Mouse (Mus musculus): ENCODE measurements at regions not wholly inside any gene's neighbourhood (a gene's known extent, or its start where the extent isn't known, plus 50 kb on each side); places are given as distances from the start of the nearest gene placed in this dataset.

DNA sequence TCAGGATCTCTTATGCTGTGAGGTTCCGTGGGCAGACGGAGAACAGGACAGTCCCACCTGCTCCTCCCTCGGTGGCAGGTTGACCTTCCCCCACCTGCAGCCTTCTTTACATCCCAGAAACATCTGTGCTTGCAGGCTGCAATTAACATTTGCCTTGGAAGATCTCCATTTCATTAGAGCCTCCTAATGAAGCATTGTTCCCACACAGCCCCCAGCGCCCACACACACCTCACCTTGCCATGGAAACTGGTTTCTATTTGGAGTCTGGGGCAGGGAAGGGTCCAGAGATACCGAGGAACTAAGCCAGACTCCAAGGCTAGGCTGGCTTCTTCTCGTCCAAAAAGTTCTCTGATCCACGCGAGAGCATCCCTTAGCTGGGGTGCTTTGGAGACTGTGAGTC is 56.6 kb upstream of the Rpl38 start:
- H3K4me3 ChIP-seq (replicated peaks; ENCODE audit: low read length): no peak overlapping the region
- H3K27me3 ChIP-seq (ENCODE audit: control insufficient read depth, insufficient read depth, low read length): no peaks in the 10 kb centered on the region
- no peaks in the 10 kb centered on the region for H3K4me1 ChIP-seq (ENCODE audit: control insufficient read depth, insufficient read depth, low read length)
- H3K4me2 ChIP-seq (ENCODE audit: low read depth, low read length): no peak overlapping the region
- H3K9ac ChIP-seq (ENCODE audit: low read length): no peak overlapping the region
- H3K27ac ChIP-seq (ENCODE audit: low read length): no peak overlapping the region
- ATAC-seq (ENCODE audit: insufficient read depth, low FRiP score): no peak
- WGBS: 70% methylated on average over 8 of the region's 8 CpGs
- H3K36me3 ChIP-seq (ENCODE audit: control insufficient read depth, insufficient read depth, low read length): no peaks in the 10 kb centered on the region
- no peaks in the 10 kb centered on the region for H3K9me3 ChIP-seq (replicated peaks; ENCODE audit: control insufficient read depth, low read length)

- Histone ChIP-seq H3K9ac (ENCODE audit: low read length) (no peak overlapping the region), H3K36me3 (ENCODE audit: control insufficient read depth, insufficient read depth, low read length) (no peaks in the 10 kb centered on the region), H3K4me2 (ENCODE audit: low read depth, low read length) (no peak overlapping the region), H3K27ac (ENCODE audit: low read length) (no peak overlapping the region), H3K27me3 (ENCODE audit: control insufficient read depth, insufficient read depth, low read length) (no peaks in the 10 kb centered on the region), H3K4me3 (replicated peaks; ENCODE audit: low read length) (no peak overlapping the region), H3K9me3 (replicated peaks; ENCODE audit: control insufficient read depth, low read length) (peaks cover 3% of the 10 kb centered on the region; the same call in 1 of the 2 replicates), H3K4me1 (ENCODE audit: control insufficient read depth, insufficient read depth, low read length) (no peaks in the 10 kb centered on the region)
- 90% methylated on average over 9 of the region's 9 CpGs for WGBS
- no peak for ATAC-seq (ENCODE audit: insufficient read depth, low FRiP score)
These were observed 60.3 kb upstream of the Rpl38 start for GRCm38 (mm10) chr11:114608009-114608408.

- no peak overlapping the region for H3K27ac ChIP-seq (ENCODE audit: low read length)
- no peak for ATAC-seq (ENCODE audit: insufficient read depth, low FRiP score)
- no peaks in the 10 kb centered on the region for H3K36me3 ChIP-seq (ENCODE audit: control insufficient read depth, insufficient read depth, low read length)
- H3K4me2 ChIP-seq (ENCODE audit: low read depth, low read length): no peak overlapping the region
- H3K4me3 ChIP-seq (replicated peaks; ENCODE audit: low read length): no peak overlapping the region
- 78% methylated on average over 6 of the region's 6 CpGs for WGBS
- H3K9ac ChIP-seq (ENCODE audit: low read length): no peak overlapping the region
- H3K4me1 ChIP-seq (ENCODE audit: control insufficient read depth, insufficient read depth, low read length): no peaks in the 10 kb centered on the region
- peaks cover 3% of the 10 kb centered on the region; the same call in 1 of the 2 replicates for H3K9me3 ChIP-seq (replicated peaks; ENCODE audit: control insufficient read depth, low read length)
- H3K27me3 ChIP-seq (ENCODE audit: control insufficient read depth, insufficient read depth, low read length): no peaks in the 10 kb centered on the region
These were observed 65.2 kb upstream of the Rpl38 start for GRCm38 (mm10) chr11:114603108-114603507.

- 35% methylated on average over 2 of the region's 2 CpGs for WGBS
- H3K4me1 ChIP-seq (ENCODE audit: control insufficient read depth, insufficient read depth, low read length): peaks cover 2% of the 10 kb centered on the region; the same call in 1 of the 2 replicates
- no peak overlapping the region for H3K9ac ChIP-seq (ENCODE audit: low read length)
- H3K27ac ChIP-seq (ENCODE audit: low read length): no peak overlapping the region
- H3K27me3 ChIP-seq (ENCODE audit: control insufficient read depth, insufficient read depth, low read length): no peaks in the 10 kb centered on the region
- no peaks in the 10 kb centered on the region for H3K36me3 ChIP-seq (ENCODE audit: control insufficient read depth, insufficient read depth, low read length)
- H3K4me2 ChIP-seq (ENCODE audit: low read depth, low read length): no peak overlapping the region
- H3K4me3 ChIP-seq (replicated peaks; ENCODE audit: low read length): no peak overlapping the region
- no peak for ATAC-seq (ENCODE audit: insufficient read depth, low FRiP score)
- H3K9me3 ChIP-seq (replicated peaks; ENCODE audit: control insufficient read depth, low read length): no peaks in the 10 kb centered on the region
These were observed 71.1 kb upstream of the Rpl38 start for GRCm38 (mm10) chr11:114597225-114597624.

- no peaks in the 10 kb centered on the region for H3K27me3 ChIP-seq (ENCODE audit: control insufficient read depth, insufficient read depth, low read length)
- no peak overlapping the region for H3K27ac ChIP-seq (ENCODE audit: low read length)
- WGBS: 56% methylated on average over 9 of the region's 9 CpGs
- no peak overlapping the region for H3K4me2 ChIP-seq (ENCODE audit: low read depth, low read length)
- no peak overlapping the region for H3K9ac ChIP-seq (ENCODE audit: low read length)
- no peaks in the 10 kb centered on the region for H3K36me3 ChIP-seq (ENCODE audit: control insufficient read depth, insufficient read depth, low read length)
- H3K4me1 ChIP-seq (ENCODE audit: control insufficient read depth, insufficient read depth, low read length): peaks cover 2% of the 10 kb centered on the region; the same call in 1 of the 2 replicates
- ATAC-seq (ENCODE audit: insufficient read depth, low FRiP score): no peak
- no peaks in the 10 kb centered on the region for H3K9me3 ChIP-seq (replicated peaks; ENCODE audit: control insufficient read depth, low read length)
- no peak overlapping the region for H3K4me3 ChIP-seq (replicated peaks; ENCODE audit: low read length)
These were observed 75.4 kb upstream of the Rpl38 start for GRCm38 (mm10) chr11:114592961-114593360.

DNA sequence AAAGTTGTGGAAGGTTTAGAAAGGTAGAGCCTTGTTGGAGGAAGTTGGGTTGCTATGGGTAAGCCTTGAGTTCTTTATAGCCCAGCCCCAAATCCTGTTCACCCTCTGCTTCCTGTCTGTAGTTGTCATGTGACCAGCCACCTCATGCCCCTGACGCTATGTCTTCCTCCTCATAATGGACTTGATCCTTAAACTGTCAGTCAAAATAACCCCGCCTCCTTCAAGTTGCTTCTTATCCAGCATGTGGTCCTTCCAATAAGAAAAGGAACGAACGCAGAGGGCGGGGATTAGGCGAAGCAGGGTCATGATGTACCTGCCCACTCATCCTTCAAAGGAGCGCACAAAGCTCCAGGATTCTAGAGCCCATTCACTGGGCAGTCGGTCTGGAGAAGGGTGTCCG is 79.8 kb upstream of the Rpl38 start:
- Histone ChIP-seq H3K4me3 (replicated peaks; ENCODE audit: low read length) (no peak overlapping the region), H3K9ac (ENCODE audit: low read length) (no peak overlapping the region), H3K4me1 (ENCODE audit: control insufficient read depth, insufficient read depth, low read length) (no peaks in the 10 kb centered on the region), H3K9me3 (replicated peaks; ENCODE audit: control insufficient read depth, low read length) (no peaks in the 10 kb centered on the region), H3K27me3 (ENCODE audit: control insufficient read depth, insufficient read depth, low read length) (no peaks in the 10 kb centered on the region), H3K4me2 (ENCODE audit: low read depth, low read length) (no peak overlapping the region), H3K36me3 (ENCODE audit: control insufficient read depth, insufficient read depth, low read length) (no peaks in the 10 kb centered on the region), H3K27ac (ENCODE audit: low read length) (no peak overlapping the region)
- no peak for ATAC-seq (ENCODE audit: insufficient read depth, low FRiP score)
- WGBS: 71% methylated on average over 9 of the region's 9 CpGs

DNA sequence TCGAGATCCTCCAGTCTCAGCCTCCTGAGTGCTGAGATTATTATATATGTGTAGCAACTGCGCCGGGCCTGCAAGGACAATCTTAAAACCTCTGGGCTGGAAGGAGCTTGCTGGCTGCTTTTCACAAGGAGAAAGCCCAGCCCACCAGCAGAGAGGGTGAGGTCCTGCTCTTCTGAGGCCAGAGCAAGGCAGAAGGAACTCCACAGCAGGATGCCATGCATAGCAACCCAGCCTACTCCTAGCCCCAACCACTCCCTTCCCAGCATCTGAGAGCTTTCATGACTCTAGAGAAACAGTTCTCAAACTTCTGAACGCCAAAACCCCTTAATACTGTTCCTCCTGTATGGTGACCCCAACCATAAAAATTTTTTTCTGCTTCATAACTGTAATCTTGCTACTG is 80.3 kb upstream of the Rpl38 start:
- no peak overlapping the region for H3K9ac ChIP-seq (ENCODE audit: low read length)
- H3K9me3 ChIP-seq (replicated peaks; ENCODE audit: control insufficient read depth, low read length): no peaks in the 10 kb centered on the region
- no peak overlapping the region for H3K4me3 ChIP-seq (replicated peaks; ENCODE audit: low read length)
- H3K4me1 ChIP-seq (ENCODE audit: control insufficient read depth, insufficient read depth, low read length): no peaks in the 10 kb centered on the region
- no peaks in the 10 kb centered on the region for H3K36me3 ChIP-seq (ENCODE audit: control insufficient read depth, insufficient read depth, low read length)
- no peaks in the 10 kb centered on the region for H3K27me3 ChIP-seq (ENCODE audit: control insufficient read depth, insufficient read depth, low read length)
- H3K4me2 ChIP-seq (ENCODE audit: low read depth, low read length): no peak overlapping the region
- no peak for ATAC-seq (ENCODE audit: insufficient read depth, low FRiP score)
- WGBS: 81% methylated on average over 4 of the region's 4 CpGs
- no peak overlapping the region for H3K27ac ChIP-seq (ENCODE audit: low read length)

DNA sequence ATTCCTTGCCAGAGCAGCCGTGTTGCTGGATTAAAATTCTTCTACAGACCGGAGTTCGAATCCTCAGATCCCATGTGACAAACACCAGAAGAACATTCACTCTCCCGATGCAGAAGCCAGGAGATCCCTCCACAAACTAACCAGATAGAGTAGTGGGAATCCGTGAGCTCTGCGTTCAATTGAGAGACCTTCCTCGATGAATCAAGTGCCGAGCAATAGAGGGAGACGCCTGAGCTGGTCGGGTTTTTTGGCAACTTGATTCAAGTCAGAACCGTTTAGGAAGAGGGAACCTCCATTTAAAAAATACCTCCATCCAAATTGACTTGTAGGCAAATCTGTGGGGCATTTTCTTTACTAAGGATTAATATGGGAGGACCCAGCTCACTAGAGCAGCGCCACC is 81.9 kb upstream of the Rpl38 start:
- Histone ChIP-seq H3K4me2 (ENCODE audit: low read depth, low read length) (no peak overlapping the region), H3K4me1 (ENCODE audit: control insufficient read depth, insufficient read depth, low read length) (no peaks in the 10 kb centered on the region), H3K36me3 (ENCODE audit: control insufficient read depth, insufficient read depth, low read length) (no peaks in the 10 kb centered on the region), H3K27me3 (ENCODE audit: control insufficient read depth, insufficient read depth, low read length) (no peaks in the 10 kb centered on the region), H3K9ac (ENCODE audit: low read length) (no peak overlapping the region), H3K9me3 (replicated peaks; ENCODE audit: control insufficient read depth, low read length) (no peaks in the 10 kb centered on the region), H3K27ac (ENCODE audit: low read length) (no peak overlapping the region), H3K4me3 (replicated peaks; ENCODE audit: low read length) (no peak overlapping the region)
- 85% methylated on average over 12 of the region's 12 CpGs for WGBS
- ATAC-seq (ENCODE audit: insufficient read depth, low FRiP score): no peak

GRCm38 (mm10) chr11:114584804-114585203 is 83.5 kb upstream of the Rpl38 start:
- H3K27ac ChIP-seq (ENCODE audit: low read length): no peak overlapping the region
- H3K4me2 ChIP-seq (ENCODE audit: low read depth, low read length): no peak overlapping the region
- H3K4me3 ChIP-seq (replicated peaks; ENCODE audit: low read length): no peak overlapping the region
- no peaks in the 10 kb centered on the region for H3K9me3 ChIP-seq (replicated peaks; ENCODE audit: control insufficient read depth, low read length)
- ATAC-seq (ENCODE audit: insufficient read depth, low FRiP score): no peak
- H3K4me1 ChIP-seq (ENCODE audit: control insufficient read depth, insufficient read depth, low read length): no peaks in the 10 kb centered on the region
- no peak overlapping the region for H3K9ac ChIP-seq (ENCODE audit: low read length)
- no peaks in the 10 kb centered on the region for H3K27me3 ChIP-seq (ENCODE audit: control insufficient read depth, insufficient read depth, low read length)
- 57% methylated on average over 6 of the region's 6 CpGs for WGBS
- H3K36me3 ChIP-seq (ENCODE audit: control insufficient read depth, insufficient read depth, low read length): no peaks in the 10 kb centered on the region

GRCm38 (mm10) chr11:114584146-114584545 is 84.2 kb upstream of the Rpl38 start:
- no peak for ATAC-seq (ENCODE audit: insufficient read depth, low FRiP score)
- no peak overlapping the region for H3K4me2 ChIP-seq (ENCODE audit: low read depth, low read length)
- H3K27ac ChIP-seq (ENCODE audit: low read length): no peak overlapping the region
- H3K9ac ChIP-seq (ENCODE audit: low read length): no peak overlapping the region
- no peaks in the 10 kb centered on the region for H3K9me3 ChIP-seq (replicated peaks; ENCODE audit: control insufficient read depth, low read length)
- no peaks in the 10 kb centered on the region for H3K4me1 ChIP-seq (ENCODE audit: control insufficient read depth, insufficient read depth, low read length)
- no peaks in the 10 kb centered on the region for H3K36me3 ChIP-seq (ENCODE audit: control insufficient read depth, insufficient read depth, low read length)
- no peak overlapping the region for H3K4me3 ChIP-seq (replicated peaks; ENCODE audit: low read length)
- WGBS: 67% methylated on average over 5 of the region's 5 CpGs
- H3K27me3 ChIP-seq (ENCODE audit: control insufficient read depth, insufficient read depth, low read length): no peaks in the 10 kb centered on the region

All from stomach, embryonic 16.5 days (tissue).